Mouse (Mus musculus): Measurements from ENCODE around the gene Gm1110.

DNA sequence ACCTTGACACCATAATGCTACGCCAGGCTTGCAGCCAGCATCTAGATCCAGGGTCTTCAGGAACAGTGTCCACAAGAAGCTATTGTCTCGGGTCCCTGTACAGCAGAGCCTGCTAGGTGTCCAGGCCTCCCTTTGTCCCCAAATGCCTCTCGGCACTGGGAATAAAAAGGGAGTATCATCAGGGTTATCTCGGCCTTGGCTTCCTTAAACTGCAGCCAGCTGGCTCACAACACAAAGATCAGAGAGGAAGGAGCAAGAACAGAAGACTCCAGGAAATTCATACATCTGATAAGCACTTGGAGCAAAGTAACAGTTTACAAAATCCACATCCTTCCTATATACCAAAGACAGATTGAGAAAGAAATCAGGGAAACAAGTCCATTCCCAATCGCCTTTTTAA is 62.2 kb downstream of the Gm1110 start, which contains the start of gene Glb1l3:
- no peak for TF ChIP-seq POLR2A (IDR thresholded peaks at IDR 0.05; ENCODE audit: control insufficient read depth, extremely low read depth, insufficient read depth, low read length, poor library complexity)
- TF ChIP-seq CTCF (IDR thresholded peaks at IDR 0.05; ENCODE audit: borderline replicate concordance, control insufficient read depth, extremely low read depth, insufficient read depth, low read length, poor library complexity): no peak
